Mouse (Mus musculus) liver, postnatal 0 days (tissue): ENCODE results near the gene Dnajc7.

ENCODE experiments used
- CTCF ChIP-seq: sonication (generic); IDR thresholded peaks from 2 replicates; pipeline ENCODE4 v1.5.1; 2016; ENCODE audit warnings: antibody characterized with exemption, low read depth
- EP300 ChIP-seq: IDR thresholded peaks from 2 replicates; pipeline ENCODE4 v1.6.1; 2016; ENCODE audit warnings: antibody characterized with exemption, low read depth, mild to moderate bottlenecking

GRCm38 (mm10) chr11:100567229-100567628 lies 52.7 kb downstream of the Dnajc7 start:
- TF ChIP-seq EP300: no peak
- TF ChIP-seq CTCF: no peak
